Mouse (Mus musculus) C2C12 (cell line): Measurements from ENCODE around the gene Slc36a4. TPM values are rescaled to one million over a fixed set of nuclear protein-coding genes. Genes with fewer than 3 reads are reported as not detected.

Experiments
- H3K27me3 ChIP-seq: one replicate; pipeline ENCODE4 v1.6.1; 2011; ENCODE audit not compliant: control insufficient read depth, insufficient read depth, insufficient read length
- H3K36me3 ChIP-seq: one replicate; pipeline ENCODE4 v1.6.1; 2011; ENCODE audit not compliant: control insufficient read depth, insufficient read depth
- H3K4me3 ChIP-seq: one replicate; pipeline ENCODE4 v1.5.1; 2011; ENCODE audit warnings: mild to moderate bottlenecking, control low read depth; ENCODE audit not compliant: poor library complexity, insufficient read depth, severe bottlenecking
- H3K79me2 ChIP-seq: one replicate; pipeline ENCODE4 v1.6.1; 2011; ENCODE audit not compliant: control insufficient read depth, insufficient read depth
- H3K79me3 ChIP-seq: one replicate; pipeline ENCODE4 v1.6.1; 2011; ENCODE audit warnings: low read depth, control low read depth
- H3ac ChIP-seq: one replicate; pipeline ENCODE3; 2011; ENCODE audit warnings: low read depth; ENCODE audit not compliant: control insufficient read depth, insufficient read length
- CEBPB ChIP-seq: IDR thresholded peaks from one replicate; pipeline ENCODE4 v1.6.1; 2011; ENCODE audit warnings: low read depth, mild to moderate bottlenecking, control low read depth, moderate library complexity
- CTCF ChIP-seq: IDR thresholded peaks from one replicate; pipeline ENCODE4 v1.5.1; 2011; ENCODE audit not compliant: control insufficient read depth, insufficient read depth, insufficient read length
- FOSL1 ChIP-seq: IDR thresholded peaks from one replicate; pipeline ENCODE4 v1.8.0; 2011; ENCODE audit warnings: mild to moderate bottlenecking, low read length; ENCODE audit not compliant: poor library complexity, insufficient read depth, severe bottlenecking
- MAX ChIP-seq: IDR thresholded peaks from one replicate; pipeline ENCODE4 v1.6.1; 2011; ENCODE audit warnings: mild to moderate bottlenecking, control low read depth
- MYOD1 ChIP-seq: IDR thresholded peaks from one replicate; pipeline ENCODE4 v1.6.1; 2011; ENCODE audit warnings: low read depth; ENCODE audit not compliant: control insufficient read depth, insufficient read length
- MYOG ChIP-seq: IDR thresholded peaks from one replicate; pipeline ENCODE4 v1.6.1; 2011; ENCODE audit not compliant: control insufficient read depth, insufficient read length; ENCODE audit errors: extremely low read depth
- USF1 ChIP-seq: IDR thresholded peaks from one replicate; pipeline ENCODE4 v1.6.1; 2011; ENCODE audit warnings: low read depth, mild to moderate bottlenecking, control low read depth, moderate library complexity
- polyA plus RNA-seq: library from polyadenylated mRNA; unstranded; fragments of >200 nt; fragmentation: generic; extraction: Trizol; gene quantifications from one replicate; pipeline ENCODE4 v1.2.1, GENCODE M21; 2012; ENCODE audit warnings: missing spikeins

Gene Slc36a4
- polyA plus RNA-seq, 1 experiment, result 3.9 TPM

GRCm38 (mm10) chr9:15681855-15682466 lies 27.6 kb upstream of the Slc36a4 start:
- Histone ChIP-seq H3ac (no peak overlapping the region), H3K27me3 (no peaks in the 10 kb centered on the region), H3K36me3 (no peaks in the 10 kb centered on the region), H3K79me3 (no peaks in the 10 kb centered on the region), H3K4me3 (no peak overlapping the region), H3K79me2 (no peaks in the 10 kb centered on the region)
- TF ChIP-seq FOSL1, result no peak
- no peak for TF ChIP-seq MYOG
- TF ChIP-seq CEBPB, result no peak
- TF ChIP-seq MYOD1, result no peak
- no peak for TF ChIP-seq MAX
- peak; percentile 42 for TF ChIP-seq CTCF
- no peak for TF ChIP-seq USF1

- H3K79me3 ChIP-seq, result no peaks in the 10 kb centered on the region
- H3K79me2 ChIP-seq, result no peaks in the 10 kb centered on the region
- no peak for TF ChIP-seq MAX
- TF ChIP-seq CTCF, result no peak
- no peak for TF ChIP-seq MYOD1
- TF ChIP-seq MYOG, result no peak
- no peak for TF ChIP-seq FOSL1
- no peak for TF ChIP-seq CEBPB
- no peak for TF ChIP-seq USF1
- H3ac ChIP-seq, result no peak overlapping the region
- H3K4me3 ChIP-seq, result no peak overlapping the region
- H3K36me3 ChIP-seq, result no peaks in the 10 kb centered on the region
- H3K27me3 ChIP-seq, result no peaks in the 10 kb centered on the region
Observed at GRCm38 (mm10) chr9:15685215-15685614, 24.3 kb upstream of the Slc36a4 start.

DNA sequence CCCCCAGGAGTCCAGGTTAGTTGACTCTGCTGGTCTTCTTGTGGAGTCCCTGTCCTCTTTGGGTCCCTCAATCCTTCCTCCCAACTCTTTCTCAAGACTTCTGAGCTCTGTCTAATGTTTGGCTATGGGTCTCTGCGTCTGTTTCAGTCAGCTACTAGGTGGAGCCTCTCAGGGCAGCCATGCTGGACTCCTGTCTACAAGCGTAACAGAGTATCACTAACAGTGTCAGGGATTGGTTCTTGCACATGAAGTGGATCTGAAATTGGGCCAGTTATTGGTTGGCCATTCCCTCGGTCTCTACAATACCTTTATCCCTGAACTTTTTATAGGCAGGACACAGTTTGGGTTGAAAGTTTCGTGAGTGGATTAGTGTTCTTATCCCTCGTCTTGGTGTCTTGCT lies 22.2 kb upstream of the Slc36a4 start:
- no peaks in the 10 kb centered on the region for H3K79me3 ChIP-seq
- H3K4me3 ChIP-seq, result no peak overlapping the region
- TF ChIP-seq FOSL1, result no peak
- H3K36me3 ChIP-seq, result no peaks in the 10 kb centered on the region
- no peak overlapping the region for H3ac ChIP-seq
- no peaks in the 10 kb centered on the region for H3K27me3 ChIP-seq
- H3K79me2 ChIP-seq, result no peaks in the 10 kb centered on the region

DNA sequence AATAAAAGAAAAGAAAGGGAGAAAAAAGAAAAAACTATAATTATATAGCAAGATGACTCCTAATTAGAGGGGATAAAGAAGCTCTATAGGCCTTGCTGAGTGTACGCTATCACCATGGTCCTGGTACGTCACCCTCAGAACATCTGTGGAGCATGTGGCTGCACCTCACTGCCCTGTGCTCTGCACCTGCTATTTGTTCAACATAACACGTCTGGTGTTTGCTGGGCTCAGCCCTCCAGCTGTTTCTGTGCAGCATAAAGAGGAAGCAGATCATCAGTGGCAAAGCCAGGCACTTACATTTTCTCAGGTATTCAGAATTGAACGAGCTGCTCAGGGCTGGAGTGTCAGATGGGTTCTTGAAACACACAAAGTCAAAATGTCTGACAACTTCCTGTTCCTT lies 15.7 kb upstream of the Slc36a4 start:
- Histone ChIP-seq H3K79me2 (no peaks in the 10 kb centered on the region), H3ac (no peak overlapping the region), H3K79me3 (no peaks in the 10 kb centered on the region), H3K27me3 (no peaks in the 10 kb centered on the region), H3K4me3 (no peak overlapping the region), H3K36me3 (no peaks in the 10 kb centered on the region)
- TF ChIP-seq CTCF, result no peak
- TF ChIP-seq FOSL1, result no peak
- TF ChIP-seq USF1, result no peak
- no peak for TF ChIP-seq MYOG
- no peak for TF ChIP-seq MYOD1
- no peak for TF ChIP-seq CEBPB
- TF ChIP-seq MAX, result no peak

DNA sequence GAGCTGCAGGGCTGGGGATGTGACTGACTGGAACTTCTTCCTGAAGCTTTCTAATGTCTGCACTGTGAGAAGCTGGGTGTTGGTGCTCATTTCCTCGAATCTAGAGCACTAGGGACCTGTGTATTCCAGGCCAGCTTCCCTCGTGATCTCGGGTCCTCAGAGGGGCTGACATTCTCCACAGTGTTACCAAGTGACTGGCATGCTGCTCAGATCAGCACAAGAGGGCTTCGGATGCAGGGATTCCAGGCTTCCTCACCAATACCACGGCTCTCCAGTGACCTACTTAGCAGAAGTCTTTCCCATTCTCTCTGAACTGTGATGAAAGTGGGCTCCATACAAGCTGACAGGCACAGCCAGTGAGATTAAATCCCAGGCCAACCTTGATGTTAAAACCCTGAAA lies 14.5 kb upstream of the Slc36a4 start:
- Histone ChIP-seq H3K36me3 (no peaks in the 10 kb centered on the region), H3K79me2 (no peaks in the 10 kb centered on the region), H3ac (no peak overlapping the region), H3K27me3 (no peaks in the 10 kb centered on the region), H3K4me3 (no peak overlapping the region), H3K79me3 (no peaks in the 10 kb centered on the region)
- no peak for TF ChIP-seq MAX
- no peak for TF ChIP-seq MYOG
- TF ChIP-seq MYOD1, result no peak
- TF ChIP-seq USF1, result no peak
- no peak for TF ChIP-seq CEBPB
- no peak for TF ChIP-seq FOSL1
- TF ChIP-seq CTCF, result no peak

GRCm38 (mm10) chr9:15705706-15706105 lies 3.8 kb upstream of the Slc36a4 start:
- TF ChIP-seq CEBPB (no peak), MYOD1 (no peak), MAX (no peak), USF1 (no peak), MYOG (no peak), FOSL1 (no peak), CTCF (no peak)
- Histone ChIP-seq H3K79me2 (no peaks in the 10 kb centered on the region), H3ac (no peak overlapping the region), H3K36me3 (no peaks in the 10 kb centered on the region), H3K27me3 (peaks cover 8% of the 10 kb centered on the region), H3K79me3 (no peaks in the 10 kb centered on the region), H3K4me3 (no peak overlapping the region)
